Mouse (Mus musculus) neural tube, embryonic 11.5 days (tissue): ENCODE measurements around the gene Rnf34. TPM values are rescaled to one million over a fixed set of nuclear protein-coding genes. Genes with fewer than 3 reads are reported as not detected.

ENCODE experiments used
- ATAC-seq: fragments of 200-750 bp; cut with Nextera tagmentation; 2 replicates; pipeline ENCODE4 v1.8.0; 2017; ENCODE audit warnings: moderate number of reproducible peaks, mild to moderate bottlenecking, moderate TSS enrichment, moderate library complexity; ENCODE audit not compliant: insufficient read depth, low FRiP score, low TSS enrichment
- DNase-seq: peaks from one replicate; pipeline ENCODE4 v3.0.0-alpha.2; 2015; ENCODE audit warnings: low spot score
- H3K27ac ChIP-seq: fragments of 300-500 bp; sonication (generic); 2 replicates; pipeline ENCODE4 v1.5.1; 2014; ENCODE audit warnings: low read depth, mild to moderate bottlenecking, low read length
- H3K27me3 ChIP-seq: fragments of 300-500 bp; sonication (generic); 2 replicates; pipeline ENCODE4 v1.6.1; 2014; ENCODE audit warnings: mild to moderate bottlenecking, low read length, mixed read lengths; ENCODE audit not compliant: control insufficient read depth, insufficient read depth
- H3K36me3 ChIP-seq: fragments of 300-500 bp; sonication (generic); 2 replicates; pipeline ENCODE4 v1.6.1; 2014; ENCODE audit warnings: mild to moderate bottlenecking, low read length, moderate library complexity, mixed read lengths; ENCODE audit not compliant: control insufficient read depth, insufficient read depth
- H3K4me1 ChIP-seq: fragments of 300-500 bp; sonication (generic); 2 replicates; pipeline ENCODE4 v1.6.1; 2014; ENCODE audit warnings: low read length, mixed read lengths; ENCODE audit not compliant: control insufficient read depth, insufficient read depth
- H3K4me2 ChIP-seq: fragments of 300-500 bp; sonication (generic); 2 replicates; pipeline ENCODE4 v1.6.1; 2014; ENCODE audit warnings: low read depth, mild to moderate bottlenecking, moderate library complexity
- H3K4me3 ChIP-seq: fragments of 300-500 bp; sonication (generic); 2 replicates; pipeline ENCODE4 v1.5.1; 2014; ENCODE audit warnings: low read depth, low read length
- H3K9ac ChIP-seq: fragments of 300-500 bp; sonication (generic); 2 replicates; pipeline ENCODE4 v1.6.1; 2014; ENCODE audit warnings: mild to moderate bottlenecking, low read length
- H3K9me3 ChIP-seq: fragments of 300-500 bp; sonication (generic); 2 replicates; pipeline ENCODE4 v1.6.1; 2016; ENCODE audit warnings: low read length; ENCODE audit not compliant: control insufficient read depth
- WGBS: fragments of 180-500 bp; shearing (Covaris S2); extraction: QIAGEN DNeasy Blood & Tissue Kit; methylation state at CpG from one replicate; pipeline ENCODE4 v1.1.7; 2014; 5-methylcytosine and 5-hydroxymethylcytosine counted together
- polyA plus RNA-seq: library from polyadenylated mRNA; unstranded; fragments of >200 nt; fragmentation: Nextera tagmentation; extraction: Ambion mirVana; gene quantifications from 2 replicates; pipeline ENCODE4 v1.2.1, GENCODE M21; 2014

Gene Rnf34
- polyA plus RNA-seq, 1 experiment from 2014 or later = 58.1 TPM

DNA sequence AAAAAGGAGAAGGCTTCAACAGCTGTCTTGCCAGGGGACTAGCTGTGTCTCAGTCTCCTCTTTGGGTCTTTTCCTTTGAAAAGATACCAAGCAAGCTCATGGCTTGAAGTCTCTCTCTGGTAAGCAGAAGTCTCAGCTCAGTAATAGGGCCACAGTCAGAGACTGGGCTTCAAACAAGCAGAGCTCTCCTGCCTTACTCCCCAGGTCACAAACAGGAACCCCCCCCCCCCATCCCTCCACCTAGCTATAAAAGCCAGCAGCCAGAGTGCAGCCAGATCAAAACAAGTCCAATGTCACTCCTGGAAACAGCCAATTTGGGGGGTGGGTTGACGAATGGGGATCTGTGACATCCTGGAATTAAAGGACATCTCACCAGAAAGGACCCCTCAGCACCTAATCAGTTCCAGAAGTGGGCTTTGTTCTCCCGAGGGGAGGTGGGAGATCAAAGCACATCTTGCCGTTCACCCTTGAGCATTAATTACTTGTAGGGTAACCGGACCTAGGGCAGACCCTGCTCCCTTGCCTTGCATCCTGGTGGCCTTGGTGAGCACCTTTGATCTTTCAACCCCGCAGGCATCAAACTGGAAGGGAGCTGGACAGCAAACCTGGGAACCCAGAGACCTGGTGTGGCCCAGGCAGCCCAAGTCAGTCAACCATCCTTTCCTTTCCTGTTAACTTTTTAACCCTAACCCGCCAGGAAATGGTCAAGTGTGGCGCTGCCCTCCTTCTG is 68.3 kb downstream of the Rnf34 start:
- Histone ChIP-seq H3K4me3 (no peak overlapping the region), H3K36me3 (no peaks in the 10 kb centered on the region), H3K4me2 (no peak overlapping the region), H3K27me3 (no peaks in the 10 kb centered on the region), H3K9ac (no peak overlapping the region; the same call in 1 of the 2 replicates), H3K4me1 (no peaks in the 10 kb centered on the region), H3K9me3 (no peaks in the 10 kb centered on the region), H3K27ac (no peak overlapping the region)
- no peak for DNase-seq
- 45% methylated on average over 7 of the region's 7 CpGs for WGBS
- ATAC-seq = no peak

DNA sequence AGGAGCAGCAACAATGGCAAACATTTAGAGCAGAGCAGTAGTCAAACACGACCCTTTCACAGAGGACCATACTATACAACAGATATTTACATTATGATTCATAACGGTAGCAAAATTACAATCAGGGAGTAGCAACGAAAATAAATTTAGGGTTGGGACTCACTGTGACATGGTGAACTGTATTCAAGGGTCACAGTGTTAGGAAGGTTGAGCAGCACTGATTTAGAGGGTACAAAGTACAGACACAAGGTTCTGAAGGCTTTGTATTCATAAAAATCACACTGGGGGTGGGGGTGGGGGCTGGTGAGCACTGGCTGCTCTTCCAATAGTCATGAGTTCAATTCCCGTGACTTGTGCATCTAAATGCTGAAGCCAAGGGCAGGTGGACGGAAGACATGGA is 70.7 kb downstream of the Rnf34 start:
- WGBS = 94% methylated on average over 5 of the region's 5 CpGs
- ATAC-seq = no peak

More for the DNA sequence above, 70.7 kb downstream of the Rnf34 start:
- H3K27ac ChIP-seq = no peak overlapping the region
- H3K9me3 ChIP-seq = no peaks in the 10 kb centered on the region
- no peaks in the 10 kb centered on the region for H3K36me3 ChIP-seq
- no peaks in the 10 kb centered on the region for H3K27me3 ChIP-seq
- no peaks in the 10 kb centered on the region for H3K4me1 ChIP-seq
- H3K9ac ChIP-seq = no peak overlapping the region
- no peak for DNase-seq
- no peak overlapping the region for H3K4me3 ChIP-seq
- no peak overlapping the region for H3K4me2 ChIP-seq

Other genes with a start within 250 kb of the Rnf34 start
- 41.2 and 44.7 TPM in 2 replicates for gene Ift81, start 235.5 kb upstream of the Rnf34 start, polyA plus RNA-seq
- 1.6 and 2.4 TPM in 2 replicates for gene P2rx7, start 206.1 kb upstream of the Rnf34 start, polyA plus RNA-seq
- 8.1 and 8.7 TPM in 2 replicates for gene P2rx4, start 142.5 kb upstream of the Rnf34 start, polyA plus RNA-seq
- gene Camkk2, start 70.6 kb upstream of the Rnf34 start, polyA plus RNA-seq = 26.3 and 27.0 TPM in 2 replicates
- gene Anapc5, start 28.7 kb upstream of the Rnf34 start, polyA plus RNA-seq = 529 and 534 TPM in 2 replicates
- gene Kdm2b, start 139.8 kb downstream of the Rnf34 start, polyA plus RNA-seq = 70.3 and 74.1 TPM in 2 replicates
- gene Orai1, start 165.0 kb downstream of the Rnf34 start, polyA plus RNA-seq = 8.5 and 8.7 TPM in 2 replicates
- gene Morn3, start 197.0 kb downstream of the Rnf34 start, polyA plus RNA-seq = not detected in 2 replicates
- 9.0 and 9.9 TPM in 2 replicates for gene Tmem120b, start 218.4 kb downstream of the Rnf34 start, polyA plus RNA-seq